Mouse (Mus musculus): ENCODE measurements at regions not wholly inside any gene's neighbourhood (a gene's known extent, or its start where the extent isn't known, plus 50 kb on each side); places are given as distances from the start of the nearest gene placed in this dataset.
A peak's percentile ranks its signal among the peaks of the same experiment; 100 is the strongest.

GRCm38 (mm10) chr14:25325887-25326286, 133.1 kb upstream of the Zmiz1 start:
- DNase-seq (ENCODE audit: low spot score in 2 of 2): no peak

GRCm38 (mm10) chr14:25328230-25328629, 130.8 kb upstream of the Zmiz1 start:
- no peak for DNase-seq (ENCODE audit: low spot score in 2 of 2)

DNA sequence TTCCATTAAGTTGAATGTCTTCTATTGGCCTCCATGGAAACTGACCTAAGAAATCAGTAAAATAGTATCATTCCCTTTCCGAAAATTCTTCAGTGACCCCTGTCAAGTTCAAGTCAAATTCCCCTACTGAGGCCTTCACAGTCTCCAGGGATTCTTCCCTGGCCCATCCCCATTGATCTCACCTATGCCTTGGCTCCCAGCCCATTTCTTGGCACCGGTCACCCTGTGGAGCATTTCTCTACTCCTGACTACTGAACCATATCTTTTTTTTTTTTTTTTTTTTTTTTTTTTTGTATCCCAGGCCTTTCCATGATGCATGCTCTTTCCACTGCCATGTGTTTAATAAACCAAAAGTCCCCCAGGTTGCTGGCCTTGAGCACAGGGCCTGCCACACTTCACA, 124.8 kb upstream of the Zmiz1 start:
- DNase-seq (ENCODE audit: low spot score in 2 of 2): no peak

DNA sequence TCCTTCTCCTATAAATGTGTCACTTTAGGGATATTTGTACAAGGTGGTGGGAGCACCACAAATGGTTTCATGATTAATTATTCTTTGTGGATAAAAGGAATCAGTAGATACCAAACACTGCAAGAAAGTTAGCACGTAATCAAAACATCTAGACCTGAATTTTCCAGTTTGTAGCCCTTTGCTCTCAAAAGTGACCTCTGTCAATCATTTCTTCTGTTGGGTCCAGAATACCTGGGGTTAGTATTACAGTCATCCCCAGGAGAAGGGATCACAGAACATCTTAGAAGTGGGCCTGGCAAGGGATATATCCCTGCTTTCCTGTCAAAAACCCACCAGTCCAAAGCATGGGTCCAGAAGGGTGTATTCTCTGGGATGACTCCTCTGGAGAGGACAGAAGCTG, 122.1 kb upstream of the Zmiz1 start:
- DNase-seq (ENCODE audit: low spot score in 2 of 2): no peak

DNA sequence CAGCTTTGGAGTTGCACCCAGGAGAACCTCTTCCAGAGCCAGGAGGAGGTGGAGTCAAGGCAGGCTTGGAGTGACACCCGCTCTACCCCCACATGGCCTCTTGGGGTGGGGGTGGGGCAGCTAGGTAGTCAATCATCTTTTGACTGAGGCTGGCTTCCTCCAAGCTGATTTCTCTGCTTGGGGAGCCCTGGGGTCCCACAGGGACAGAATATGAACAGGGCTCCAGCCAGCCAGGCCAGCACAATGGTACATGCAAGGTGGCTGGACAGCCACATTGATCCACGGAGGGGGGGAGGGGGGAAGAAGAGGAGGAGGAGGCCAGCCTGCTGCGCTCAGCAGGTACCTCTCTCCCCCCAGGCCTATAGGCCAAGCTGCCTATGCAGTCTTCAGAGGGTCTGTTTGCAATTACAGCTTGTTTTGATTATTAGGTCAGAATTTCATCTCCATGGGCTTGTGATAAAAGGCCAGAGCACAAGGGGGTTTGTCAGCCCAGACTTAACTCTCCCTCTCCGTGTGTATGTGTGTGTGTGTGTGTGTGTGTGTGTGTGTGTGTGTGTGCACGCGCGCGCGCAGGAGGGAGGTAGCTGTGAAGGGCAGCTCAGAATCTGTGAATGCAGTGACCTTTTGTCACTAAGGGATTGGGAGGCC, 120.5 kb upstream of the Zmiz1 start:
- no peak for DNase-seq (ENCODE audit: low spot score in 2 of 2)

- no peak for DNase-seq (ENCODE audit: low spot score in 2 of 2)
Measured at GRCm38 (mm10) chr14:25340845-25341244, 118.1 kb upstream of the Zmiz1 start.

GRCm38 (mm10) chr14:25341848-25342427, 117.0 kb upstream of the Zmiz1 start:
- DNase-seq (ENCODE audit: low spot score in 2 of 2): no peak

DNA sequence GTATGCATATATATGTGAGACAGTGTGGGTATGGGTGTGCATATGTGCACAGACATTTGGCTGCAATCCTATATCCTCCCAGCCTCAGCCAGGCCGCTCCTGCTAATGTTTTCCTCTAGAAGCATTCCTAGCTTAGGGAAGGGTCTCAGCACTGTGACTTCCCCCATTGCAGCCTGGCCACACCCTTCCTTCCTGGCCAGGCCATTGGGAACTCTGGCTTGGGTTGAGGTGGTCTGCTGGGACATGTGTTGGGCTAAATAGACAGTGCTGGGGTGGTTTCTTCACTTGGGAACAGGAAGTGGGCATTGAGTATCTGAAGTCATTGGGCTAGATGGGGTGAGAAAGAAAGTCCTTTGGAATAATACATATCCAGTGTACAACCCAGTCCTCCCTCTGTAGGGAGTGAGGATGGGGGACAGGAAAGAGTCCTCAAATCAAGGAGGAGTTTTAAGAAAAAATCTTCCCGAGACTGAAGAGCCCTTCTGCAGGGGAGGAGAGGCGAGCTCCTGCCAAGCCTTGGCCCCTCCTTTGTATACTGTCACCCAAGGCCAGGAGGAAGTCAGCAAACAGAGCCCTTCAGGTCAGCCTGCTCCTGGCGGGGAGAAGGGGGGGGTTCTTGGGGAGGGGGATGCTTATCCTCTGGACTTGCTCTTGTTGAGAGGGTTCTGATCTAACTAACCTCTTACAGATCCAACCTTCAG, 116.0 kb upstream of the Zmiz1 start:
- DNase-seq (ENCODE audit: low spot score in 2 of 2): no peak

GRCm38 (mm10) chr14:25345995-25346394, 113.0 kb upstream of the Zmiz1 start:
- DNase-seq (ENCODE audit: low spot score in 2 of 2): no peak

- DNase-seq (ENCODE audit: low spot score in 2 of 2): peak; percentile 80
Measured at GRCm38 (mm10) chr14:25346813-25347610, 112.0 kb upstream of the Zmiz1 start.

GRCm38 (mm10) chr14:25350282-25350964, 108.6 kb upstream of the Zmiz1 start:
- DNase-seq (ENCODE audit: low spot score in 2 of 2): peak; percentile 38 to 56

- no peak for DNase-seq (ENCODE audit: low spot score in 2 of 2)
Measured at GRCm38 (mm10) chr14:25353804-25354203, 105.2 kb upstream of the Zmiz1 start.

- DNase-seq (ENCODE audit: low spot score in 2 of 2): no peak
Measured at GRCm38 (mm10) chr14:25354288-25354850, 104.6 kb upstream of the Zmiz1 start.

DNA sequence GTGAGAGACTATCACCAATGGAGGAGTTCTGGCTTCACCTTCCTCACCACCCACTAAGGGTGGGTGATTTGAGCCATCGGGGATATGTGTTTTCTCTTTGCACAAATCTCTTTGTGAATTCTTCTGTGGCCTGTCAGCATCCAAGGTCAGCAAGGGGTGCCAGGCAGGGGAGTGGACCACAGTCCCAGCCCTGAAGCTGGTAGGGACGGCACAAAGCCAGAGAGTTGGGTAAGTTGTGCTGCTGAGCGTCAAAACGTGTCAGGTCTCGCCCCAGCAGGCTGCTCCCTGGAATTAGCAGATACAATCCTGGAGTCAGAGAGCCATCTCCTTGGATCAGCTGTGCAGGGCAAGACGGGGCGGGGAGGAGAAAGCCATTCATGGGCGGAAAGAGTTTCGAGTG, 101.2 kb upstream of the Zmiz1 start:
- DNase-seq (ENCODE audit: low spot score in 2 of 2): no peak

DNA sequence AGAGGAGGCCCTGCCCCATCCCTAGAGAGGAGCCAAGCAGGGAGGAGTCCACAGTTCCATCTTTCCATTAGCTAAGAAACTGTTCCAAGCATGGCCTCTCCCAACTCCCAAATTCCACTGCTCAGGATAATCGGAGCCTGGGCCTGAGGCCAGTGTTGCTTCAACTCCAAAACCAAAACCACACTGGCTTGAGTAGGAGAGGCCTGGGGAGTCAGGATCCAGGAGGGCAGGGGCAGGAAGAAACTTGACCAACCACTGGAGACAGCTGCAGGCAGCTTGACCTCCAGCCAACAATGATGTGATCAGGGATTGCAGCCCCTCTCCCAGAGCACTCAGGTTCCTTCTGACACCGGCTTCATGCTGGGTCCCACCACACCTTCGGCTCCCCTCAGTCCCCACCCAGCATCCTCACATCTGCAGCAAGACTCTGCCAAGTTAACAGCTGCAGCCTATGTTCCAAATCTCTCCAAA, 99.1 kb upstream of the Zmiz1 start:
- no peak for DNase-seq (ENCODE audit: low spot score in 2 of 2)

DNA sequence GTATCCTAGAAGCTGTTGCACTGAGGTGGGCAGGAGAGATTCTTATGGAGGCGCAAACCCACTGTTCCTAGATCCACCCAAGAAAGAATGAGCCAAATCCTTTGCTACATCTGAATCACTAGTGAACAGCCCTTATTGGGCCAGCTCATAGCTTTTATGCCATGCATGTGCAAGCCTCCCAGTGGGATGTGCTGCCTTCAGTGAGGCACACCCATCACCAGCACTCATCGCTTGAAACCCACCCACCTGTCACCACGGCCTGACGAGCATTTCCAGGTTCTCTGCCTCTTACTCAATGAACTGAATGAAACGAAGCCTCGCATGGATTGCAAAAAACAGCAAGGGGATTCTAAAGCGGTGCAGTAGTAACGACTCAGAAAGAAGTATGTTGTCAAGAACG, 98.3 kb upstream of the Zmiz1 start:
- DNase-seq (ENCODE audit: low spot score in 2 of 2): no peak

DNA sequence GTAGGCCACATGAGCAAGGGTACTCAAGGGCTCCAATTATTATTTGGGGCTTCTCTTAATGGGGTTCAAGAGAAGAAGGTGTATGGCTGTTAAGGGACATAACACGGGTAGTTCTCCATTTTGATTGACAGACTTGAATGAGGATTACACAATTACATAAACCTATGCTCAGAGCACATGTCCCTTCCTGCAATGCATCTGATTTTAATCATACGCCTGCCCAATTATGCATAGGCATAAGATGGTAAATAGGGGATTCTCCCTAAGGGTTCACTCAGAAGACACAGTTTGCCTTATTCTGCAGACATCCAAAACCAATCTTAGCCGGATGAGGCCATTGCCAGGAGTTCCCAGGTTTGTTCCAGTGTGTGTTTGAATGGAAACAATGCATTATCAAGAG, 97.9 kb upstream of the Zmiz1 start:
- DNase-seq (ENCODE audit: low spot score in 2 of 2): no peak

DNA sequence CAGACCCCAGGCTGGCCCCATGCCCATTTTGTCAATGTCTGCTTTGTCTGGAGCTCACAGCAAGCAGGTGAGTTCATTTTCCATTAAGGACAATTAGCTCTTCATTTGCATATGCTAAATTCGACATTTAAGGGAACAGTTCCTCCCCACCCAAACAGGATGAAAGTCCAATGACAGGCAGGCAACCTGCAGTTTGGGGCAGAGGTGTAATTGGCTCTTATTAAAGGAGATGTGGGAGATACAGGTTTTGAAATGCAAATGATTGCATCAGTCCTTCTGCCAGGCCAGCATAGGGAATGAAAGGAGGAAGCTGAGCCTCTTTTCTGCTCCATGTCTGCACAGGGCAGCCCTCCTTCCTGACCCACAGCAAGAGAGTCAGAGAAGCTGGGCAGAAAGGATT, 96.2 kb upstream of the Zmiz1 start:
- no peak for DNase-seq (ENCODE audit: low spot score in 2 of 2)

- no peak for DNase-seq (ENCODE audit: low spot score in 2 of 2)
Measured at GRCm38 (mm10) chr14:25365226-25365800, 93.7 kb upstream of the Zmiz1 start.

- DNase-seq (ENCODE audit: low spot score in 2 of 2): peak in 1 of 2 experiments; percentile 21
Measured at GRCm38 (mm10) chr14:25366009-25366408, 93.0 kb upstream of the Zmiz1 start.
